In genomic region chr8:111934201-111934600, GRCm38 (mm10) we compare ENCODE assay signal across 11 mouse cellular contexts. TPM values are rescaled to one million over a fixed set of nuclear protein-coding genes. Genes with fewer than 3 reads are reported as not detected.
DNase-seq lines count a peak whose midpoint lies in the region; ATAC-seq lines count a peak whose summit lies in the region.
"Had no signal": no experiment of that assay in that cellular context is flagged by ENCODE, and none has a peak within 500 bp of the region (broad histone marks: within the 10 kb centered on the region; RNA-seq: fewer than 3 reads in every experiment).

No protein-coding gene starts in this region.

- no peak overlapping the region for H3K27ac ChIP-seq in heart, embryonic 15.5 days
- H3K27ac ChIP-seq in hindbrain, embryonic 14.5 days: 0 out of 2 replicates have a peak overlapping the region, but pooled peaks have one; percentile 38
- no peak overlapping the region for H3K27ac ChIP-seq in midbrain, embryonic 11.5 days (ENCODE audit: low read depth, low read length)
- H3K27ac ChIP-seq: macrophage had no signal

- no peaks in the 10 kb centered on the region for H3K27me3 ChIP-seq in heart, embryonic 15.5 days
- no peaks in the 10 kb centered on the region for H3K27me3 ChIP-seq in hindbrain, embryonic 14.5 days (ENCODE audit: control insufficient read depth, insufficient read depth, low read length)
- H3K27me3 ChIP-seq in midbrain, embryonic 11.5 days (ENCODE audit: control insufficient read depth, insufficient read depth, low read length): no peaks in the 10 kb centered on the region

- WGBS in heart, embryonic 15.5 days: 88% methylated on average over 2 of the region's 2 CpGs
- 87% methylated on average over 2 of the region's 2 CpGs for WGBS in hindbrain, embryonic 14.5 days
- WGBS in midbrain, embryonic 11.5 days: 85% methylated on average over 2 of the region's 2 CpGs

- no peak for ATAC-seq in heart, embryonic 15.5 days (replicated peaks; ENCODE audit: insufficient number of reproducible peaks, insufficient read depth, low FRiP score, low read depth)
- no peak for ATAC-seq in hindbrain, embryonic 14.5 days (ENCODE audit: low FRiP score)
- peak; percentile 1; the same call in 1 of the 2 replicates for ATAC-seq in midbrain, embryonic 11.5 days (ENCODE audit: low FRiP score)

- H3K9me3 ChIP-seq in heart, embryonic 15.5 days (replicated peaks): no peaks in the 10 kb centered on the region
- H3K9me3 ChIP-seq in hindbrain, embryonic 14.5 days (ENCODE audit: control insufficient read depth, low read length): no peaks in the 10 kb centered on the region
- H3K9me3 ChIP-seq in midbrain, embryonic 11.5 days (ENCODE audit: control insufficient read depth, low read length): no peaks in the 10 kb centered on the region

- peak overlapping the region; percentile 98 for H3K4me2 ChIP-seq in heart, embryonic 15.5 days
- H3K4me2 ChIP-seq in hindbrain, embryonic 14.5 days (replicated peaks): peak overlapping the region; percentile 74
- no peak overlapping the region for H3K4me2 ChIP-seq in midbrain, embryonic 11.5 days

- peak overlapping the region; percentile 72 for H3K4me3 ChIP-seq in heart, embryonic 15.5 days
- no peak overlapping the region; the same call in 1 of the 2 replicates for H3K4me3 ChIP-seq in hindbrain, embryonic 14.5 days (replicated peaks; ENCODE audit: low read length)
- H3K4me3 ChIP-seq in midbrain, embryonic 11.5 days (ENCODE audit: low read depth, low read length): no peak overlapping the region

- H3K36me3 ChIP-seq in heart, embryonic 15.5 days: no peaks in the 10 kb centered on the region
- H3K36me3 ChIP-seq in hindbrain, embryonic 14.5 days (replicated peaks; ENCODE audit: control insufficient read depth, insufficient read depth): no peaks in the 10 kb centered on the region
- H3K36me3 ChIP-seq in midbrain, embryonic 11.5 days (ENCODE audit: control insufficient read depth, insufficient read depth, low read length): no peaks in the 10 kb centered on the region

- H3K4me1 ChIP-seq in heart, embryonic 15.5 days (replicated peaks): peaks cover 12% of the 10 kb centered on the region
- peaks cover 4% of the 10 kb centered on the region for H3K4me1 ChIP-seq in hindbrain, embryonic 14.5 days (replicated peaks; ENCODE audit: control insufficient read depth, insufficient read depth, low read length)
- H3K4me1 ChIP-seq in midbrain, embryonic 11.5 days (ENCODE audit: control insufficient read depth, insufficient read depth, low read length): peaks cover 9% of the 10 kb centered on the region

- no peak for DNase-seq in heart, postnatal 25 days (ENCODE audit: low spot score)
- DNase-seq in R1 (ENCODE audit: low read depth, low spot score): peak; percentile 73
- no peak for DNase-seq in hindbrain, embryonic 14.5 days (ENCODE audit: low spot score)
- DNase-seq in midbrain, embryonic 11.5 days (ENCODE audit: low spot score, missing footprints): no peak
- no peak for DNase-seq in thymus, postnatal 14 days
- DNase-seq in ovary, adult 18-20 months (ENCODE audit: low spot score): no peak
- DNase-seq in ovary, postnatal 36 days (ENCODE audit: low spot score): no peak

- no peak overlapping the region for H3K9ac ChIP-seq in heart, embryonic 15.5 days
- no peak overlapping the region; the same call in 1 of the 2 replicates for H3K9ac ChIP-seq in hindbrain, embryonic 14.5 days
- no peak overlapping the region for H3K9ac ChIP-seq in midbrain, embryonic 11.5 days (ENCODE audit: low read length)

- intact Hi-C loops in heart, postnatal 25 days (cut with DNase I): no loop called here

RNA-seq across cellular contexts. Expression of gene Tmem231, which starts 0.5 kb away (rescaled TPM):
- polyA plus RNA-seq in heart, embryonic 15.5 days (2015; fragmentation: Nextera tagmentation; extraction: Ambion mirVana): 3.9 and 5.6 TPM in 2 replicates
- 1 to 10 TPM; 1.5 to 2.1 TPM for total RNA-seq in heart, postnatal 25 days (2021)
- 15.3 and 19.6 TPM in 2 replicates for polyA plus RNA-seq in hindbrain, embryonic 14.5 days (2014; fragmentation: Nextera tagmentation; extraction: Ambion mirVana)
- polyA plus RNA-seq in midbrain, embryonic 11.5 days (2014; fragmentation: Nextera tagmentation; extraction: Ambion mirVana): 20.1 and 21.9 TPM in 2 replicates

RNA-seq across cellular contexts. Expression of gene Gabarapl2, which starts 6.3 kb away (rescaled TPM):
- polyA plus RNA-seq in heart, embryonic 15.5 days (2015; fragmentation: Nextera tagmentation; extraction: Ambion mirVana): 207 and 220 TPM in 2 replicates
- 100 to 1,000 TPM; 123 to 129 TPM for total RNA-seq in heart, postnatal 25 days (2021)
- polyA plus RNA-seq in hindbrain, embryonic 14.5 days (2014; fragmentation: Nextera tagmentation; extraction: Ambion mirVana): 454 and 472 TPM in 2 replicates
- 331 and 348 TPM in 2 replicates for polyA plus RNA-seq in midbrain, embryonic 11.5 days (2014; fragmentation: Nextera tagmentation; extraction: Ambion mirVana)

RNA-seq across cellular contexts. Expression of gene Chst5, which starts 24.0 kb away (rescaled TPM):
- 0.23 and 1.1 TPM in 2 replicates for polyA plus RNA-seq in heart, embryonic 15.5 days (2015; fragmentation: Nextera tagmentation; extraction: Ambion mirVana)
- not detected for total RNA-seq in heart, postnatal 25 days (2021)
- 2.7 and 4.3 TPM in 2 replicates for polyA plus RNA-seq in hindbrain, embryonic 14.5 days (2014; fragmentation: Nextera tagmentation; extraction: Ambion mirVana)
- polyA plus RNA-seq in midbrain, embryonic 11.5 days (2014; fragmentation: Nextera tagmentation; extraction: Ambion mirVana): 2.4 TPM in 2 replicates
- total RNA-seq: adrenal gland, adult 18-20 months had no signal
- polyA plus RNA-seq: gonadal fat pad, adult 2 months; macrophage had no signal

RNA-seq across cellular contexts. Expression of gene Tmem170, which starts 57.7 kb away (rescaled TPM):
- polyA plus RNA-seq in heart, embryonic 15.5 days (2015; fragmentation: Nextera tagmentation; extraction: Ambion mirVana): 3.8 and 4.4 TPM in 2 replicates
- 1 to 10 TPM; 2.9 to 3.1 TPM for total RNA-seq in heart, postnatal 25 days (2021)
- 2.8 and 3.7 TPM in 2 replicates for polyA plus RNA-seq in hindbrain, embryonic 14.5 days (2014; fragmentation: Nextera tagmentation; extraction: Ambion mirVana)
- polyA plus RNA-seq in midbrain, embryonic 11.5 days (2014; fragmentation: Nextera tagmentation; extraction: Ambion mirVana): 6.8 and 7.2 TPM in 2 replicates

RNA-seq across cellular contexts. Expression of gene Adat1, which starts 57.9 kb away (rescaled TPM):
- 4.8 and 6.1 TPM in 2 replicates for polyA plus RNA-seq in heart, embryonic 15.5 days (2015; fragmentation: Nextera tagmentation; extraction: Ambion mirVana)
- 1 to 10 TPM; 1.5 to 2.4 TPM for total RNA-seq in heart, postnatal 25 days (2021)
- polyA plus RNA-seq in hindbrain, embryonic 14.5 days (2014; fragmentation: Nextera tagmentation; extraction: Ambion mirVana): 4.9 and 6.0 TPM in 2 replicates
- polyA plus RNA-seq in midbrain, embryonic 11.5 days (2014; fragmentation: Nextera tagmentation; extraction: Ambion mirVana): 9.1 and 11.8 TPM in 2 replicates
